Mouse (Mus musculus) ES-Bruce4 (cell line): Measurements from ENCODE around the gene Ubr3. TPM values are rescaled to one million over a fixed set of nuclear protein-coding genes. Genes with fewer than 3 reads are reported as not detected.

Experiments
- H3K27ac ChIP-seq: 2 replicates; pipeline ENCODE4 v1.5.1; 2012; ENCODE audit warnings: low read length, inconsistent platforms; ENCODE audit not compliant: insufficient read depth
- H3K27me3 ChIP-seq: 2 replicates; pipeline ENCODE4 v1.6.1; 2012; ENCODE audit warnings: mild to moderate bottlenecking, low read length, inconsistent platforms; ENCODE audit not compliant: control insufficient read depth, poor library complexity, insufficient read depth, severe bottlenecking
- H3K36me3 ChIP-seq: 2 replicates; pipeline ENCODE4 v1.6.1; 2012; ENCODE audit warnings: inconsistent platforms, mild to moderate bottlenecking, low read length, moderate library complexity; ENCODE audit not compliant: control insufficient read depth, poor library complexity, insufficient read depth, severe bottlenecking
- H3K4me1 ChIP-seq: one replicate; pipeline ENCODE4 v1.8.1; 2011; ENCODE audit warnings: low read length; ENCODE audit not compliant: control insufficient read depth, insufficient read depth
- H3K4me3 ChIP-seq: 2 replicates; pipeline ENCODE4 v1.5.1; 2011; ENCODE audit warnings: low read depth, mild to moderate bottlenecking, low read length
- H3K9ac ChIP-seq: 2 replicates; pipeline ENCODE4 v1.6.1; 2012; ENCODE audit warnings: low read depth, mild to moderate bottlenecking, inconsistent platforms; ENCODE audit not compliant: poor library complexity, severe bottlenecking
- H3K9me3 ChIP-seq: replicated peaks from 2 replicates; pipeline ENCODE4 v1.6.1; 2012; ENCODE audit warnings: mild to moderate bottlenecking, low read length, inconsistent platforms; ENCODE audit not compliant: control insufficient read depth, poor library complexity, insufficient read depth, severe bottlenecking
- CTCF ChIP-seq: IDR thresholded peaks from one replicate; pipeline ENCODE4 v1.8.1; 2011; ENCODE audit warnings: low read depth, low read length
- EP300 ChIP-seq: IDR thresholded peaks from 2 replicates; pipeline ENCODE4 v1.6.1; 2011; ENCODE audit warnings: low read depth, low read length; ENCODE audit not compliant: insufficient read depth
- POLR2A ChIP-seq: IDR thresholded peaks from one replicate; pipeline ENCODE4 v1.8.1; 2011; ENCODE audit warnings: low read length; ENCODE audit not compliant: insufficient read depth
- polyA plus RNA-seq: library from polyadenylated mRNA; stranded (reverse); fragments of >200 nt; gene quantifications from 2 replicates; pipeline ENCODE4 v1.2.4, GENCODE M21; 2011; ENCODE audit warnings: low read depth; ENCODE audit not compliant: missing spikeins, insufficient read depth, insufficient read length

Gene Ubr3
- polyA plus RNA-seq, 1 experiment: 65.6 TPM

DNA sequence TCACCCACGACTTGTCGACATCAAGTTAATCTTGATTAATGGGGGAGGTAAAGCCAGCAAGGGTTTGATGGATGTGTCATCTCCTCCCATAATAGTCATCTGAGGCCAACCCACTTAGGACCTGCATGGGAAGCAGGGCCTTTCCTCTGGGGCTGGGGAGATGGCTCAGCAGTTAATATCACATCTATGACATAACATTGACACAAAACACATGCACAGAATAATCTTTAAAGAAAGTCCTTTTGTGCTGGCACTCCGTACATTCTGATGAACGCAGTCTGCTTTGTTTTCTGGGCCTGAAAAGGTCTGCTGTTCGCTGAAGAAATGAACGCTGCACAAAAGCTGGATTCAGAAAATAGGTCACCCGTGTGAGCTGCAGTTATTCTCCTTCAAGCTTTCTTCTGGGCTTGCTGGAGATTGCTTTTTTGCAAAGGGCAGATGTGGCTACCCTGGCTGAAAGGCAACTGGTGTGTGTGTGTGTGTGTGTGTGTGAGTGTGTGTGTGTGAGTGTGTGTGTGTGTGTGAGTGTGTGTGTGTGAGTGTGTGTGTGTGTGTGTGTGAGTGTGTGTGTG, 168.8 kb downstream of the Ubr3 start:
- Histone ChIP-seq H3K27ac (no peak overlapping the region), H3K9ac (no peak overlapping the region), H3K9me3 (no peaks in the 10 kb centered on the region), H3K4me1 (no peaks in the 10 kb centered on the region), H3K36me3 (no peaks in the 10 kb centered on the region), H3K27me3 (no peaks in the 10 kb centered on the region), H3K4me3 (no peak overlapping the region)
- no peak for TF ChIP-seq CTCF
- no peak for TF ChIP-seq EP300
- TF ChIP-seq POLR2A: no peak

DNA sequence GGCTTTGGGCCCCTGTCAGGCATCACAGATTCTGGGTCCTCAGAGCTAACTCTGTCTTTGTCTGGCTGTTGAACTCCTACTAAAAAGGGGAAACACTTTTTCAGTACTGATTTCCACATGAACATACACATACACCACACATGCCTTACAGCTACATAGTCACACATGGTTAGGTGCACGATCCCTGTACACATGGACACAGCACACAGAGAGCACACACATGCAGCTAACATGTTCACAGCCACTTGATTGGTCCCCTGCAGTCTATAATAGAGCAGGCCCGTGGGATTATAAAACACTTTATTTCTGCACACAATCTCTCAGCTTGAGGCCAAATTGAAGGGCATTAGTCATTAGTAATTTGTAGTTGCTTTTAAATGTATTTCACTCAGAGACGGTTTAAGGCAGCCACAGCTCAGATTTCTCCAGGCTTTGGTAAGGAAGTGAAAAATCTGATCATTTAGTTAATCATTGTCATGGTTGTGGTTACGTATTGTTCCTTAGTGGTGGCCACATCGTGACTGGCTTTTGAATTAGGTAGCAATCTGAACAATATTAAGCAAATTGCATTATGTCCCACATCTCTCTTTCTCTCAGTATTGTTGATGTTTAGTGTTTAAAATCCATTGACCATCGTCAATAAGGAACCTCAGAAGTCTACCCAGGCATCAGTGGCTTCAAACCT, 169.4 kb downstream of the Ubr3 start:
- TF ChIP-seq CTCF (no peak), EP300 (no peak), POLR2A (no peak)
- Histone ChIP-seq H3K9me3 (no peaks in the 10 kb centered on the region), H3K9ac (no peak overlapping the region), H3K4me1 (no peaks in the 10 kb centered on the region), H3K4me3 (no peak overlapping the region), H3K27ac (no peak overlapping the region), H3K27me3 (no peaks in the 10 kb centered on the region), H3K36me3 (no peaks in the 10 kb centered on the region)

DNA sequence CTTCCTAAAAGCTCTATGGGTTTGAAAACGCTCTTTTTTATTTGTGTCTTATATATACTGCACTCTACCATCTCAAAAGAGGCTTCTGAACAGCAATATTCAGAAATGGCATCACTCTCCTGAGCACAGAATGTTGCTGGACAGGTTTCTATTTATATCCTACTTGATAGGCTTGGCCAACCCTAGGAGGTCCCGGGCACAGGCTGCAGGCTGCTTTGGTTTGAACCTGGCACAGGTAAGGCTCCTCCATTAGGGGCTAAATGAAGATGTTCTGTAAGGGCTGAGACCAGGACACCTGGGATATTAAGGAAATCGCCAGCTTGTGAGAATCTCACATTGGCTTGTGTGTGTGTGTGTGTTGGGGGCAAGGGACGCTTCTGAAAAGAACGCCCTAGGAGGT, 172.8 kb downstream of the Ubr3 start:
- H3K4me3 ChIP-seq: no peak overlapping the region

More for the DNA sequence above, 172.8 kb downstream of the Ubr3 start:
- H3K36me3 ChIP-seq: no peaks in the 10 kb centered on the region
- no peak overlapping the region for H3K9ac ChIP-seq
- H3K27ac ChIP-seq: no peak overlapping the region
- no peaks in the 10 kb centered on the region for H3K27me3 ChIP-seq
- no peaks in the 10 kb centered on the region for H3K9me3 ChIP-seq
- no peaks in the 10 kb centered on the region for H3K4me1 ChIP-seq
- TF ChIP-seq EP300 (no peak), CTCF (no peak), POLR2A (no peak)

Other genes with a start within 250 kb of the Ubr3 start
- not detected in 2 replicates for gene Klhl41, start 227.1 kb upstream of the Ubr3 start, polyA plus RNA-seq
- 23.1 and 27.9 TPM in 2 replicates for gene Fastkd1, start 183.7 kb upstream of the Ubr3 start, polyA plus RNA-seq
- gene Ppig, start 174.7 kb upstream of the Ubr3 start, polyA plus RNA-seq: 165 and 179 TPM in 2 replicates
- 3.7 and 6.1 TPM in 2 replicates for gene Ccdc173, start 107.7 kb upstream of the Ubr3 start, polyA plus RNA-seq
- gene Phospho2, start 107.6 kb upstream of the Ubr3 start, polyA plus RNA-seq: 10.2 and 11.2 TPM in 2 replicates
- gene Klhl23, start 75.3 kb upstream of the Ubr3 start, polyA plus RNA-seq: 5.4 and 7.0 TPM in 2 replicates
- 393 and 460 TPM in 2 replicates for gene Ssb, start 35.7 kb upstream of the Ubr3 start, polyA plus RNA-seq
- gene Mettl5, start 11.6 kb upstream of the Ubr3 start, polyA plus RNA-seq: 53.2 and 54.5 TPM in 2 replicates
- not detected in 2 replicates for gene Myo3b, start 141.9 kb downstream of the Ubr3 start, polyA plus RNA-seq